Mouse (Mus musculus): ENCODE measurements at regions not wholly inside any gene's neighbourhood (a gene's known extent, or its start where the extent isn't known, plus 50 kb on each side); places are given as distances from the start of the nearest gene placed in this dataset.
"Not testable (repeated sequence)": the region's sequence is repeated elsewhere in the genome, so short reads cannot be mapped to it uniquely, and the experiment has no call there.

GRCm38 (mm10) chr12:18207941-18208340 is 306.4 kb upstream of the 5730507C01Rik start:
- intact Hi-C loops (cut with DNase I) = not testable (repeated sequence)
- DNase-seq = peak; percentile 18

GRCm38 (mm10) chr12:18216432-18216926 is 297.8 kb upstream of the 5730507C01Rik start:
- intact Hi-C loops (cut with DNase I); DNase-seq: not testable (repeated sequence)

GRCm38 (mm10) chr12:18224516-18224915 is 289.8 kb upstream of the 5730507C01Rik start:
- intact Hi-C loops (cut with DNase I) = no loop called here
- no peak for DNase-seq

GRCm38 (mm10) chr12:18226691-18227090 is 287.6 kb upstream of the 5730507C01Rik start:
- intact Hi-C loops (cut with DNase I) = no loop called here
- DNase-seq = no peak

- intact Hi-C loops (cut with DNase I); DNase-seq: not testable (repeated sequence)
Observed at GRCm38 (mm10) chr12:18231896-18232295, 282.4 kb upstream of the 5730507C01Rik start.

GRCm38 (mm10) chr12:18236330-18236729 is 278.0 kb upstream of the 5730507C01Rik start:
- DNase-seq; intact Hi-C loops (cut with DNase I): not testable (repeated sequence)

GRCm38 (mm10) chr12:18237549-18237948 is 276.8 kb upstream of the 5730507C01Rik start:
- intact Hi-C loops (cut with DNase I) = no loop called here
- no peak for DNase-seq
